Mouse (Mus musculus) T-helper 17 cell (primary cell): ENCODE measurements around the gene Pdcd1lg2.

ENCODE experiments used
- in situ Hi-C, 2 experiments: fragments of 300-600 bp; cut with MboI, MseI; formaldehyde crosslinking; loops; 1 replicate in 1 of 2; 2 replicates in 1 of 2; pipeline ENCODE4 v1.15.1; 2025; ENCODE audit warnings: high pct_unique_total_duplicates in 2 of 2

The Pdcd1lg2 gene

GRCm38 (mm10) chr19:29410619-29411018 is at the start of gene Pdcd1lg2:
Pdcd1lg2 (plus strand) TSS chr19:29410919.
- in situ Hi-C loops, result no loop called here

GRCm38 (mm10) chr19:29361468-29362130 is 49.1 kb upstream of the Pdcd1lg2 start:
- in situ Hi-C loops, result no loop called here

GRCm38 (mm10) chr19:29362173-29362930 is 48.4 kb upstream of the Pdcd1lg2 start:
- in situ Hi-C loops, result no loop called here

- in situ Hi-C loops, result no loop called here
Measured at GRCm38 (mm10) chr19:29363557-29363956, 47.2 kb upstream of the Pdcd1lg2 start.

- in situ Hi-C loops, result no loop called here
Measured at GRCm38 (mm10) chr19:29364076-29364475, 46.6 kb upstream of the Pdcd1lg2 start.

GRCm38 (mm10) chr19:29365105-29365504 is 45.6 kb upstream of the Pdcd1lg2 start:
- in situ Hi-C loops, result no loop called here

GRCm38 (mm10) chr19:29366226-29366968 is 44.3 kb upstream of the Pdcd1lg2 start:
- in situ Hi-C loops, result no loop called here

- in situ Hi-C loops, result no loop called here
Measured at GRCm38 (mm10) chr19:29366969-29367622, 43.6 kb upstream of the Pdcd1lg2 start, which contains the start of the genes Plgrkt and Cd274. Plgrkt (minus strand) TSS chr19:29367390. Cd274 (plus strand) TSS chr19:29367455.

- in situ Hi-C loops, result no loop called here
Measured at GRCm38 (mm10) chr19:29368041-29368440, 42.7 kb upstream of the Pdcd1lg2 start.

- in situ Hi-C loops, result no loop called here
Measured at GRCm38 (mm10) chr19:29368671-29369309, 41.9 kb upstream of the Pdcd1lg2 start.

- in situ Hi-C loops, result no loop called here
Measured at GRCm38 (mm10) chr19:29370112-29370511, 40.6 kb upstream of the Pdcd1lg2 start.

- in situ Hi-C loops, result no loop called here
Measured at GRCm38 (mm10) chr19:29370545-29371283, 40.0 kb upstream of the Pdcd1lg2 start.

GRCm38 (mm10) chr19:29371284-29372081 is 39.2 kb upstream of the Pdcd1lg2 start:
- in situ Hi-C loops, result no loop called here

GRCm38 (mm10) chr19:29372138-29372537 is 38.6 kb upstream of the Pdcd1lg2 start:
- in situ Hi-C loops, result no loop called here

- in situ Hi-C loops, result no loop called here
Measured at GRCm38 (mm10) chr19:29372621-29373020, 38.1 kb upstream of the Pdcd1lg2 start.

- in situ Hi-C loops, result no loop called here
Measured at GRCm38 (mm10) chr19:29373438-29373837, 37.3 kb upstream of the Pdcd1lg2 start.

GRCm38 (mm10) chr19:29374947-29375346 is 35.8 kb upstream of the Pdcd1lg2 start:
- in situ Hi-C loops, result no loop called here

GRCm38 (mm10) chr19:29376382-29376781 is 34.3 kb upstream of the Pdcd1lg2 start:
- in situ Hi-C loops, result no loop called here

- in situ Hi-C loops, result no loop called here
Measured at GRCm38 (mm10) chr19:29379839-29380603, 30.7 kb upstream of the Pdcd1lg2 start.
